Mouse (Mus musculus) G1E (cell line): ENCODE data around the gene Gtpbp3.

ENCODE experiments used
- CTCF ChIP-seq: IDR thresholded peaks from 2 replicates; pipeline ENCODE4 v1.5.1; 2012; ENCODE audit warnings: low read depth, low read length, inconsistent platforms, mixed read lengths
- GATA1 ChIP-seq: IDR thresholded peaks from 2 replicates; pipeline ENCODE4 v1.6.1; 2012; ENCODE audit warnings: borderline replicate concordance, low read length, inconsistent platforms, mixed read lengths
- GATA2 ChIP-seq: IDR thresholded peaks from 2 replicates; pipeline ENCODE4 v1.6.1; 2012; ENCODE audit warnings: low read depth, low read length, inconsistent platforms, borderline replicate concordance
- POLR2AphosphoS5 ChIP-seq: IDR thresholded peaks from 2 replicates; pipeline ENCODE4 v1.6.1; 2012; ENCODE audit warnings: low read depth, low read length, inconsistent platforms; ENCODE audit not compliant: insufficient replicate concordance
- TAL1 ChIP-seq: conservative IDR thresholded peaks from 2 replicates; pipeline ENCODE4 v1.6.1; 2012; ENCODE audit warnings: low read depth, low read length, inconsistent platforms, mixed read lengths

DNA sequence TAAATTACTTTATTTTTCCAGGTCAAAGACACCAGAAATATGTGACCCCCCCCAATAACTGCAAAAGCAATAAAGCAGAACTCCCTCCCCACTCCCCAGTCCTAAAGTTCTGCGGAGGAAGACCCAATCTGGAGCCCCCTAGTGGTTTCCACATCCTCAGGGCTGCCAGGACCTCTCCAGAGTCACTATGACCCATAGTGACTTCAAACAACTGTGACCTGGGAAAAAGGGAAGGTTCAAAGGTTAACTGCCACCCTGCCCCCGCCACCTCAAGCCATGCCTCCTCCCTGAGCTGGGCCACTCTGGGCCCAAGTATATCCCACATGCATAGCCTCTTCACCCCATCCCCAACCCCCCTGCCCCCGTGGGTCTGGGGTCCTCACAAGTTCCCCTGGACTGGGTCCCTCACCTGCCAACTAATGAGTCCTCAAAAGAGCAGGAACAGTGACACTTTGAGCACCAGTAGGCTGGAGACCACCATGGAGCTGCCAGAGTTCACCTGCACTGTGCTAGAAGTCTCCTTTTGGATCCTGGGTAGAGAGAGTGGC lies 46.4 kb downstream of the Gtpbp3 start:
- TF ChIP-seq CTCF (no peak), GATA2 (no peak), GATA1 (no peak), TAL1 (no peak), POLR2AphosphoS5 (no peak)
